Mouse (Mus musculus): ENCODE measurements around the gene Pde10a.

DNA sequence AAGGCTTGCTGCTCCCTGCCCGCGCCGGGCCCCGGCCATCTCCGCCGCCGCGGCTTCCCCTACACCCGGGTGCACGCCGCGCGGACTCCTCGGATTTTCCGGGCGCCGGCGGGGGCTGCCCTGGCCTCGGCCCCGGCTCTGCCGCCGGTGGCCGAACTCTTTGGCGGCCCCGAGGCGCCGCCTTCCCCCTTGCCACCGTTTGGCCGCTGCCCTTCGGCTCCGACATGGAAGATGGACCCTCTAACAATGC lies 276.6 kb downstream of the Pde10a start:
- TF ChIP-seq CTCF (conservative IDR thresholded peaks at IDR 0.05; ENCODE audit: low read length): no peak
- no peak for TF ChIP-seq POU5F1 (IDR thresholded peaks at IDR 0.05; ENCODE audit: borderline replicate concordance, low read length)
